Mouse (Mus musculus): ENCODE measurements around the gene Plcd3. TPM values are rescaled to one million over a fixed set of nuclear protein-coding genes. Genes with fewer than 3 reads are reported as not detected.

The Plcd3 gene
- total RNA-seq, 4 experiments from 2014 or later = 10.0 to 18.9 (median 13.6) TPM

Other genes starting within 250 kb of the Plcd3 start
- gene Eftud2, start 220.7 kb downstream of the Plcd3 start, total RNA-seq (2022) = 10 to 100 TPM; 62.2 to 95.9 (median 82.0) TPM
- gene Ccdc103, start 220.5 kb downstream of the Plcd3 start, total RNA-seq (2022) = 1 to 10 TPM in 1 of 4 experiments, under 1 TPM in 3; 0.59 to 1.5 (median 0.70) TPM
- gene Fam187a, start 216.5 kb downstream of the Plcd3 start, total RNA-seq (2022) = under 1 TPM in 2 of 4 experiments, not detected in 2; 0.19 to 0.22 TPM
- 1 to 10 TPM; 1.0 to 1.8 (median 1.8) TPM for gene Gfap, start 200.7 kb downstream of the Plcd3 start, total RNA-seq (2022)
- gene Kif18b, start 176.5 kb downstream of the Plcd3 start, total RNA-seq (2022) = 1 to 10 TPM in 1 of 4 experiments, under 1 TPM in 3; 0.74 to 1.5 (median 0.91) TPM
- 10 to 100 TPM; 62.1 to 91.9 (median 72.9) TPM for gene C1ql1, start 155.0 kb downstream of the Plcd3 start, total RNA-seq (2022)
- 100 to 1,000 TPM; 102 to 113 (median 109) TPM for gene Nmt1, start 73.5 kb downstream of the Plcd3 start, total RNA-seq (2022)
- 10 to 100 TPM; 64.3 to 89.6 (median 75.5) TPM for gene Dcakd, start 73.3 kb downstream of the Plcd3 start, total RNA-seq (2022)
- gene Acbd4, start within 50 bp of the Plcd3 start, total RNA-seq (2022) = 100 to 1,000 TPM; 114 to 181 (median 146) TPM
- 10 to 100 TPM; 75.2 to 90.2 (median 86.0) TPM for gene Hexim1, start 14.6 kb upstream of the Plcd3 start, total RNA-seq (2022)
- gene Hexim2, start 30.8 kb upstream of the Plcd3 start, total RNA-seq (2022) = 1 to 10 TPM; 6.1 to 9.3 (median 8.6) TPM
- gene Fmnl1, start 69.4 kb upstream of the Plcd3 start, total RNA-seq (2022) = 10 to 100 TPM; 29.3 to 40.6 (median 30.6) TPM
- under 1 TPM in 3 of 4 experiments, not detected in 1; 0.27 to 0.83 (median 0.66) TPM for gene 1700023F06Rik, start 106.9 kb upstream of the Plcd3 start, total RNA-seq (2022)
- not detected for gene Spata32, start 116.8 kb upstream of the Plcd3 start, total RNA-seq (2022)
- 10 to 100 TPM in 1 of 4 experiments, 1 to 10 TPM in 3; 7.1 to 11.8 (median 9.0) TPM for gene Map3k14, start 165.8 kb upstream of the Plcd3 start, total RNA-seq (2022)